1 mouse cellular context compared by ENCODE assay signal in genomic region chr11:97363644-97363995, GRCm38 (mm10).
TF ChIP-seq lines count a peak whose summit lies in the region.

No protein-coding gene starts in this region.

TF ChIP-seq in MEL, 35 proteins besides CTCF, POLR2A, EP300 and RAD21 (continued from another document):
- TF ChIP-seq TCF12 (IDR thresholded peaks at IDR 0.05; ENCODE audit: low read depth, low read length) (peak; percentile 83), SIN3A (IDR thresholded peaks at IDR 0.05; ENCODE audit: low read length) (peak; percentile 68), ELF1 (IDR thresholded peaks at IDR 0.05; ENCODE audit: low read depth, low read length) (0 out of 2 replicates have a peak, but pooled peaks have one; percentile 5), UBTF (IDR thresholded peaks at IDR 0.05; ENCODE audit: borderline replicate concordance, insufficient read depth, low read depth, low read length) (no peak), ETS1 (IDR thresholded peaks at IDR 0.05; ENCODE audit: low read depth, low read length) (peak; percentile 75), BHLHE40 (IDR thresholded peaks at IDR 0.05; ENCODE audit: borderline replicate concordance, low read depth, low read length) (0 out of 2 replicates have a peak, but pooled peaks have one; percentile 49), GATA1 (IDR thresholded peaks at IDR 0.05; ENCODE audit: low read depth, low read length) (peak; percentile 85), MXI1 (IDR thresholded peaks at IDR 0.05; ENCODE audit: low read depth, low read length) (peak; percentile 86), TBP (IDR thresholded peaks at IDR 0.05; ENCODE audit: low read depth, low read length) (peak; percentile 52; the same call in 1 of the 2 replicates), TAL1 (IDR thresholded peaks at IDR 0.05; ENCODE audit: low read length) (peak; percentile 62), JUND (IDR thresholded peaks at IDR 0.05; ENCODE audit: low read depth, low read length) (no peak), NRF1 (IDR thresholded peaks at IDR 0.05; ENCODE audit: insufficient read depth, low read depth, low read length, poor library complexity, severe bottlenecking) (no peak), USF1 (IDR thresholded peaks at IDR 0.05; ENCODE audit: low read depth, low read length) (0 out of 2 replicates have a peak, but pooled peaks have one; percentile 12)
TF ChIP-seq in MEL: peak in this region for 11.
